Mouse (Mus musculus) cortical plate, adult 2 months (tissue): ENCODE measurements around the gene Zc3h18.

Source experiments
- CTCF ChIP-seq: fragments of 200-500 bp; IDR thresholded peaks from 2 replicates; pipeline ENCODE4 v1.5.1; 2011; ENCODE audit warnings: mild to moderate bottlenecking, control low read depth, low read length; ENCODE audit not compliant: insufficient read depth; ENCODE audit errors: extremely low read depth
- POLR2A ChIP-seq: fragments of 200-500 bp; IDR thresholded peaks from 2 replicates; pipeline ENCODE4 v1.6.1; 2011; ENCODE audit warnings: mild to moderate bottlenecking, low read length, control low read depth; ENCODE audit not compliant: insufficient read depth; ENCODE audit errors: extremely low read depth

GRCm38 (mm10) chr8:122393717-122394116 lies 17.3 kb downstream of the Zc3h18 start:
- no peak for TF ChIP-seq POLR2A
- no peak for TF ChIP-seq CTCF
